ENCODE assay signal across 29 mouse cellular contexts in the genomic region with DNA sequence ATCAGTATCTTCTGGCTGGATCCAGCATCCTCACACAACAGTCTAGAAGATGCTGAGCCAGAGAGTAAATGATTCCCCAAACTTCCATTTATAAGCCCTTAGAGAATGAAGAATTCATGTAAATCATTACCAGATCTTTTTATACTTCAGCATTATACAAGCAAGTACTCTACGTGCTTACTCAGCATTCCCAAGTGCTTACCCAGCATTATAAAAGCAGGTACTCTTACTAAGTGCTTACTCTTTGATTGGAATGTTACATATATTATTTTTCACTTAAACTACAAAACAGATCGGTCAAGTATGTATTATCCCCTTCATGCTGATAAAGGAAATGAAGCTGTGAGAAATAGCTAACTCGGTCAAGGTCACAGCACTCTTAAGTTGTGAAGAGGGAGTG.
"Had no signal": no experiment of that assay in that cellular context is flagged by ENCODE, and none has a peak within 500 bp of the region (broad histone marks: within the 10 kb centered on the region; RNA-seq: fewer than 3 reads in every experiment).

No protein-coding gene starts in this region.

- H3K4me3 ChIP-seq: embryonic facial prominence, embryonic 10.5 days; embryonic facial prominence, embryonic 12.5 days; embryonic facial prominence, embryonic 13.5 days; embryonic facial prominence, embryonic 15.5 days; erythroblast, embryonic 14.5 days; forebrain, embryonic 10.5 days; forebrain, embryonic 12.5 days; forebrain, embryonic 13.5 days; forebrain, embryonic 15.5 days; gastrocnemius, adult 2 months; heart, adult 2 months had no signal

- ATAC-seq: forebrain, embryonic 13.5 days; forebrain, embryonic 14.5 days; forebrain, embryonic 15.5 days; forebrain, embryonic 16.5 days; forebrain, postnatal 0 days had no signal

- H3K4me1 ChIP-seq: embryonic facial prominence, embryonic 10.5 days; embryonic facial prominence, embryonic 12.5 days; embryonic facial prominence, embryonic 13.5 days; embryonic facial prominence, embryonic 15.5 days; forebrain, embryonic 10.5 days; forebrain, embryonic 12.5 days; forebrain, embryonic 13.5 days; forebrain, embryonic 15.5 days had no signal

- H3K9ac ChIP-seq: embryonic facial prominence, embryonic 12.5 days; embryonic facial prominence, embryonic 13.5 days; embryonic facial prominence, embryonic 15.5 days; forebrain, embryonic 12.5 days; forebrain, embryonic 13.5 days; forebrain, embryonic 15.5 days; forebrain, postnatal 0 days had no signal

- H3K27ac ChIP-seq: embryonic facial prominence, embryonic 10.5 days; embryonic facial prominence, embryonic 12.5 days; embryonic facial prominence, embryonic 13.5 days; embryonic facial prominence, embryonic 15.5 days; forebrain, embryonic 10.5 days; forebrain, embryonic 12.5 days; forebrain, embryonic 13.5 days; forebrain, embryonic 15.5 days; gastrocnemius, adult 2 months; heart, adult 2 months had no signal

- H3K4me2 ChIP-seq: embryonic facial prominence, embryonic 12.5 days; embryonic facial prominence, embryonic 13.5 days; embryonic facial prominence, embryonic 15.5 days; forebrain, embryonic 12.5 days; forebrain, embryonic 13.5 days; forebrain, embryonic 15.5 days had no signal

- H3K27me3 ChIP-seq: embryonic facial prominence, embryonic 12.5 days; embryonic facial prominence, embryonic 13.5 days; embryonic facial prominence, embryonic 15.5 days; forebrain, embryonic 12.5 days; forebrain, embryonic 13.5 days; forebrain, embryonic 15.5 days had no signal

- H3K9me3 ChIP-seq: embryonic facial prominence, embryonic 10.5 days; embryonic facial prominence, embryonic 12.5 days; embryonic facial prominence, embryonic 13.5 days; embryonic facial prominence, embryonic 15.5 days; forebrain, embryonic 10.5 days; forebrain, embryonic 12.5 days; forebrain, embryonic 13.5 days; forebrain, embryonic 15.5 days had no signal

- DNase-seq: cerebellum, adult 2 months; cerebellum, adult 8-10 months; cerebellum, adult 9-10 months; cerebellum, adult 9-11 months; cerebellum, postnatal 10 days; cerebellum, postnatal 14 days; cerebellum, postnatal 25 days; cerebellum, postnatal 36 days; embryo, embryonic 11 days; forebrain, postnatal 0 days; gastrocnemius, adult 2 months; gastrocnemius, postnatal 10 days; gastrocnemius, postnatal 14 days; gastrocnemius, postnatal 25 days; gastrocnemius, postnatal 36 days; heart, adult 11 months; heart, adult 18-20 months; heart, adult 2 months had no signal

- H3K36me3 ChIP-seq: embryonic facial prominence, embryonic 10.5 days; embryonic facial prominence, embryonic 12.5 days; embryonic facial prominence, embryonic 13.5 days; embryonic facial prominence, embryonic 15.5 days; forebrain, embryonic 10.5 days; forebrain, embryonic 12.5 days; forebrain, embryonic 15.5 days had no signal
